Mouse (Mus musculus) CH12.LX (cell line): ENCODE data around the gene Atg4b.

Experiments
- CTCF ChIP-seq, 2 experiments: IDR thresholded peaks in 1 of 2; conservative IDR thresholded peaks in 1 of 2; 2 replicates each; pipeline ENCODE4 v1.5.1; 2011 to 2012; ENCODE audit warnings: low read depth in 2 of 2, low read length in 2 of 2, improper control_type of control experiment in 1 of 2, inconsistent platforms in 1 of 2, mild to moderate bottlenecking in 1 of 2, moderate library complexity in 1 of 2
- EP300 ChIP-seq: IDR thresholded peaks from 2 replicates; pipeline ENCODE4 v1.6.1; 2011; ENCODE audit warnings: low read length, improper control_type of control experiment
- HCFC1 ChIP-seq: IDR thresholded peaks from 2 replicates; pipeline ENCODE4 v1.6.1; 2012; ENCODE audit warnings: low read depth, mild to moderate bottlenecking, inconsistent platforms, low read length, improper control_type of control experiment
- MAX ChIP-seq: IDR thresholded peaks from 2 replicates; pipeline ENCODE4 v1.6.1; 2011; ENCODE audit warnings: low read length, improper control_type of control experiment
- MAZ ChIP-seq: IDR thresholded peaks from 2 replicates; pipeline ENCODE4 v1.6.1; 2012; ENCODE audit warnings: low read depth, mild to moderate bottlenecking, inconsistent platforms, low read length, improper control_type of control experiment, moderate library complexity
- MEF2A ChIP-seq: IDR thresholded peaks from 2 replicates; pipeline ENCODE4 v1.6.1; 2014; ENCODE audit warnings: low read depth, mild to moderate bottlenecking, inconsistent platforms, low read length, improper control_type of control experiment, borderline replicate concordance
- MXI1 ChIP-seq: IDR thresholded peaks from 2 replicates; pipeline ENCODE4 v1.6.1; 2011; ENCODE audit warnings: mild to moderate bottlenecking, low read depth, low read length, improper control_type of control experiment
- NRF1 ChIP-seq: IDR thresholded peaks from 2 replicates; pipeline ENCODE4 v1.6.1; 2014; ENCODE audit warnings: low read depth, mild to moderate bottlenecking, inconsistent platforms, low read length, improper control_type of control experiment, moderate library complexity
- POLR2A ChIP-seq: IDR thresholded peaks from 2 replicates; pipeline ENCODE4 v1.6.1; 2011; ENCODE audit warnings: low read depth, mild to moderate bottlenecking, improper control_type of control experiment, low read length
- SIN3A ChIP-seq: IDR thresholded peaks from 2 replicates; pipeline ENCODE4 v1.6.1; 2012; ENCODE audit warnings: low read length, improper control_type of control experiment, inconsistent platforms
- TCF12 ChIP-seq: IDR thresholded peaks from 2 replicates; pipeline ENCODE4 v1.6.1; 2014; ENCODE audit warnings: low read depth, mild to moderate bottlenecking, inconsistent platforms, low read length, improper control_type of control experiment
- UBTF ChIP-seq: IDR thresholded peaks from 2 replicates; pipeline ENCODE4 v1.6.1; 2012; ENCODE audit warnings: low read depth, mild to moderate bottlenecking, inconsistent platforms, low read length, improper control_type of control experiment, moderate library complexity

DNA sequence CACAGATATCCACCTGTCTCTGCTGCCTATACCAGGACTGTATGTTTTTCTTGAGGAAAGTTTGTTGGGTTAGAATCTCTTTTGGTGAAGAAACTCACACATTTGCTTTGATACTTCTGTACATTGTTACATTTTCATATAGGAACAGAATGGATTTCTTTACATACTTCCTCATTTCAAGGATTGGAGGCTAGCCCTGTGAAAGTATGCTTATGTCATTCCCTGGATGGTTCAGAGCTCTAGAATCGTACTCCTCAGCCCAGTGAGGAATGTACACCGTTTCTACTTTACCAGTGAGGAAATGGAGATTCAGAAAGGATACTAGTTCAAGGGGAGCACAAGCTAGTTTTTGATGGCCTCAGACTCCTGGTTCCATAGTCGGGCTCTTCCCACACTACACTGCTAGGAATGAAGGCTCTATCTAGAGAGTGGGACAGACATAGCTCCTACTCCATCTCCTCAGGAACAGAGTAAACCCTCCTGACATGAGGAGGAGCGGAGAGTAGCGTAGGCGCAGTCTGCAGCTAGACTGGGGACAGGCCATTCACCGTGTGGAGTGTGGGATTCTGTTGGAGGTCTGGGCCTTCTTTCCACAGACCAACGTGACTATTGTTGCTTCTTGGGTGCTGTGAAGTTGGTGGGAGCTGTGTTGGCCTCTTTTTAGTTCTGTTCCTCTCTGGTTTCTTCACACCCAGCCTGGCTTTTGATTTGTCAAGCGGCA lies 13.7 kb downstream of the Atg4b start:
- TF ChIP-seq NRF1 (no peak), SIN3A (no peak), EP300 (no peak), POLR2A (no peak), UBTF (no peak), MAZ (no peak), CTCF (conservative IDR thresholded peaks at IDR 0.05 in 1 of 2, IDR thresholded peaks at IDR 0.05 in 1 of 2; ENCODE audit: low read depth in 2 of 2, low read length in 2 of 2) (no peak), MAX (no peak), MXI1 (no peak), HCFC1 (no peak), MEF2A (no peak), TCF12 (no peak)
